Mouse (Mus musculus): ENCODE measurements around the gene Map3k5.
"Not testable (repeated sequence)": the region's sequence is repeated elsewhere in the genome, so short reads cannot be mapped to it uniquely, and the experiment has no call there.

Map3k5 gene

GRCm38 (mm10) chr10:19964105-19964504 lies 29.8 kb downstream of the Map3k5 start:
- DNase-seq (ENCODE audit: low read depth, low spot score) = no peak

GRCm38 (mm10) chr10:19966597-19966996 lies 32.3 kb downstream of the Map3k5 start:
- no peak for DNase-seq (ENCODE audit: low read depth, low spot score)

- DNase-seq (ENCODE audit: low read depth, low spot score) = no peak
These were observed 34.2 kb downstream of the Map3k5 start for GRCm38 (mm10) chr10:19968445-19968844.

- DNase-seq (ENCODE audit: low read depth, low spot score) = no peak
These were observed 35.7 kb downstream of the Map3k5 start for GRCm38 (mm10) chr10:19969831-19970460.

GRCm38 (mm10) chr10:19971491-19971890 lies 37.2 kb downstream of the Map3k5 start:
- not testable (repeated sequence) for DNase-seq (ENCODE audit: low read depth, low spot score)

- DNase-seq (ENCODE audit: low read depth, low spot score) = no peak
These were observed 39.2 kb downstream of the Map3k5 start for GRCm38 (mm10) chr10:19973321-19974108.

GRCm38 (mm10) chr10:19977557-19977956 lies 43.3 kb downstream of the Map3k5 start:
- no peak for DNase-seq (ENCODE audit: low read depth, low spot score)

- no peak for DNase-seq (ENCODE audit: low read depth, low spot score)
These were observed 44.5 kb downstream of the Map3k5 start for GRCm38 (mm10) chr10:19978662-19979199.

GRCm38 (mm10) chr10:19987736-19988135 lies 53.5 kb downstream of the Map3k5 start:
- DNase-seq (ENCODE audit: low read depth, low spot score) = no peak

- DNase-seq (ENCODE audit: low read depth, low spot score) = no peak
These were observed 55.7 kb downstream of the Map3k5 start for GRCm38 (mm10) chr10:19989986-19990385.

GRCm38 (mm10) chr10:19990638-19991037 lies 56.4 kb downstream of the Map3k5 start:
- DNase-seq (ENCODE audit: low read depth, low spot score) = no peak

- DNase-seq (ENCODE audit: low read depth, low spot score) = no peak
These were observed 57.1 kb downstream of the Map3k5 start for GRCm38 (mm10) chr10:19991237-19991865.

GRCm38 (mm10) chr10:19991866-19992252 lies 57.6 kb downstream of the Map3k5 start:
- DNase-seq (ENCODE audit: low read depth, low spot score) = no peak

- DNase-seq (ENCODE audit: low read depth, low spot score) = no peak
These were observed 60.5 kb downstream of the Map3k5 start for GRCm38 (mm10) chr10:19994469-19995450.

GRCm38 (mm10) chr10:19996151-19996550 lies 61.9 kb downstream of the Map3k5 start:
- DNase-seq (ENCODE audit: low read depth, low spot score) = no peak

- no peak for DNase-seq (ENCODE audit: low read depth, low spot score)
These were observed 65.6 kb downstream of the Map3k5 start for GRCm38 (mm10) chr10:19999703-20000407.

- no peak for DNase-seq (ENCODE audit: low read depth, low spot score)
These were observed 66.1 kb downstream of the Map3k5 start for GRCm38 (mm10) chr10:20000408-20000770.

GRCm38 (mm10) chr10:20001990-20002389 lies 67.7 kb downstream of the Map3k5 start:
- no peak for DNase-seq (ENCODE audit: low read depth, low spot score)

GRCm38 (mm10) chr10:20003006-20003405 lies 68.7 kb downstream of the Map3k5 start:
- DNase-seq (ENCODE audit: low read depth, low spot score) = no peak

- no peak for DNase-seq (ENCODE audit: low read depth, low spot score)
These were observed 70.5 kb downstream of the Map3k5 start for GRCm38 (mm10) chr10:20004786-20005185.

Measured in forelimb bud, embryonic 11.5 days (tissue).